Mouse (Mus musculus) sigmoid colon, adult 10 weeks (tissue): ENCODE data around the gene Lrch1. TPM values are rescaled to one million over a fixed set of nuclear protein-coding genes. Genes with fewer than 3 reads are reported as not detected.

ENCODE experiments used
- polyA plus RNA-seq: library from polyadenylated mRNA; stranded (reverse); fragments of 350-450 nt; fragmentation: Illumina TruSeq; extraction: RNeasy Lipid Tissue Mini Kit (QIAGEN cat#74804); gene quantifications from one replicate; pipeline ENCODE4 v1.2.3, GENCODE M21; 2014; ENCODE audit warnings: low read depth, low replicate concordance

Lrch1 gene
- polyA plus RNA-seq, result 25.6 TPM

GRCm38 (mm10) chr14:74947376-74948013 is at the start of gene Lrch1:
Gene Lrch1 (minus strand): TSS chr14:74947876.

DNA sequence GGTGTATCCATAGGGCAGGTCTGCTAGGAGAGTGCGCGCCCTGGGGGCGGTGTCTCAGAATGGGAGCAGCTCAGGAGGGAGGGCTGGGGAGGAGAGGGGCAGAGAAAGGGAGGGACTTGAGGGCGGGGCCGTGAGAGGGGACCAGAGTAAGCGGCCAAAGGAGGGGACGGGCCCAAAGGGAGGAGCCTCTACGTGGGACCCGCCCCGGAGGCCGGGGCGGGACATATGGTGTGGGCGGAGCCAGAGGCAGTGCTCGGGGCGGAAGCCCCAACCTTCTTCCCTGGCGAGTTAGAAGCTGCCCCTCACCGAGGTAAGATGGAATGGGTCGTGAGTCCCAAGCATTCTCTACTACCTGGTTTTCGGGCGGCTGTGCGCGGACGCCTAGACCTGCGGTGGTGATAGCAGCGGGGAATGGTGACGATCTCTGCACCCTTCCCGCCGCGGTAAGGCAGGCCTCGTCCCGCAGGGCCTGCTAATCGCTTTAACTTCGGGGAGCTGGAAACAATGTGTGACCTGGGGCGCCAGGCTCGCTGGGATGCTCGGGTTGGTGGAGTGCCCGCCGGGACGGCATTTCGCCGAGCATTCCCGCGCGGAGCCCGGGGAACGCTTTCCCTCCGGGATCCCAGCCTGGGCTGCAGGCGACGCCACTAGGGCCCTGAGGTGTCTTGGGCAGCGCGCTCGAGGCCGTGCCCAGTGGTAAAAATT is 215.4 kb downstream of the Lrch1 start, which contains the start of gene Esd:
Gene Esd (plus strand): TSS at position 219 of the 705 bp plus-strand sequence.

Other genes with a start within 250 kb of the Lrch1 start
- gene Esd, start 215.6 kb downstream of the Lrch1 start, polyA plus RNA-seq, result 343 TPM
- gene Rubcnl, start 68.2 kb upstream of the Lrch1 start, polyA plus RNA-seq, result 1.4 TPM
- gene Lrrc63, start 183.0 kb upstream of the Lrch1 start, polyA plus RNA-seq, result not detected
- gene Lcp1, start 183.2 kb upstream of the Lrch1 start, polyA plus RNA-seq, result 48.8 TPM